Mouse (Mus musculus) stomach, embryonic 15.5 days (tissue): Measurements from ENCODE around the gene Olfr281. TPM values are rescaled to one million over a fixed set of nuclear protein-coding genes. Genes with fewer than 3 reads are reported as not detected.
A peak's percentile ranks its signal among the peaks of the same experiment; 100 is the strongest.

ENCODE experiments used
- ATAC-seq: fragments of 200-750 bp; cut with Nextera tagmentation; 2 replicates; pipeline ENCODE4 v1.8.0; 2017; ENCODE audit warnings: low read depth, moderate number of reproducible peaks, moderate TSS enrichment; ENCODE audit not compliant: insufficient read depth, low FRiP score
- H3K27ac ChIP-seq: fragments of 300-500 bp; sonication (generic); 2 replicates; pipeline ENCODE4 v1.5.1; 2015; ENCODE audit warnings: mild to moderate bottlenecking, inconsistent platforms
- H3K27me3 ChIP-seq: fragments of 300-500 bp; sonication (generic); replicated peaks from 2 replicates; pipeline ENCODE4 v1.6.1; 2015; ENCODE audit warnings: inconsistent platforms
- H3K36me3 ChIP-seq: fragments of 300-500 bp; sonication (generic); 2 replicates; pipeline ENCODE4 v1.6.1; 2015; ENCODE audit warnings: inconsistent platforms
- H3K4me1 ChIP-seq: fragments of 300-500 bp; sonication (generic); 2 replicates; pipeline ENCODE4 v1.6.1; 2015; ENCODE audit warnings: inconsistent platforms
- H3K4me2 ChIP-seq: fragments of 300-500 bp; sonication (generic); 2 replicates; pipeline ENCODE4 v1.6.1; 2015; ENCODE audit warnings: mild to moderate bottlenecking, inconsistent platforms
- H3K4me3 ChIP-seq: fragments of 300-500 bp; sonication (generic); replicated peaks from 2 replicates; pipeline ENCODE4 v1.5.1; 2015; ENCODE audit warnings: inconsistent platforms
- H3K9ac ChIP-seq: fragments of 300-500 bp; sonication (generic); 2 replicates; pipeline ENCODE4 v1.6.1; 2015; ENCODE audit warnings: inconsistent platforms
- H3K9me3 ChIP-seq: fragments of 300-500 bp; sonication (generic); 2 replicates; pipeline ENCODE4 v1.6.1; 2016; ENCODE audit warnings: inconsistent platforms
- WGBS: fragments of 180-500 bp; shearing (Covaris S2); methylation state at CpG from one replicate; pipeline ENCODE4 v1.1.7; 2015; 5-methylcytosine and 5-hydroxymethylcytosine counted together
- polyA plus RNA-seq: library from polyadenylated mRNA; unstranded; fragments of >200 nt; fragmentation: Nextera tagmentation; extraction: Ambion mirVana; gene quantifications from 2 replicates; pipeline ENCODE4 v1.2.1, GENCODE M21; 2015

The Olfr281 gene
- polyA plus RNA-seq, 1 experiment from 2014 or later, result 0.03 TPM

DNA sequence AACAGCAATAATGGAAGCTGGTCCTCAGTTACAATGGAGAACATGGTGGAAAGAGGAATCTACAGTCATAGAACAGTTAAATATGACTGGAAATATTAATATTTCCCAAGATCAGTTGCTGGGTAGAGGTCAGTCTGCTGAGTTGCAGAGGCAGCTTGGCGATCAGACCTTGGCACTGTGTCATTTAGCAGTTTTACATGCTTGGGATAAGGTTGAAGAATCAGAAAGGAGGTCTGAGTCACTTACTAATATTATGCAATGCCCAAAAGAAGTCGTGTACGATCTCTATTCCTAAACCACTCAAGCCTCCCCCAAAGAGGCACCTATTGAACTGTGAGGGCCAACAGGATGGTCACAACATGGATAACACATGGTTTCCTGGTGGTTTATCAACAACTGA, 7.8 kb upstream of the Olfr281 start:
- H3K4me2 ChIP-seq, result no peak overlapping the region
- no peak overlapping the region for H3K4me3 ChIP-seq
- no peaks in the 10 kb centered on the region for H3K36me3 ChIP-seq
- ATAC-seq, result no peak
- WGBS, result 74% methylated on average over 3 of the region's 3 CpGs
- no peaks in the 10 kb centered on the region for H3K27me3 ChIP-seq
- H3K9me3 ChIP-seq, result no peaks in the 10 kb centered on the region
- H3K27ac ChIP-seq, result no peak overlapping the region
- no peaks in the 10 kb centered on the region for H3K4me1 ChIP-seq
- no peak overlapping the region for H3K9ac ChIP-seq

- 50% methylated on average over 4 of the region's 4 CpGs for WGBS
- H3K27ac ChIP-seq, result no peak overlapping the region
- no peak for ATAC-seq
- H3K4me2 ChIP-seq, result no peak overlapping the region
- H3K36me3 ChIP-seq, result no peaks in the 10 kb centered on the region
- no peak overlapping the region for H3K4me3 ChIP-seq
- no peaks in the 10 kb centered on the region for H3K27me3 ChIP-seq
- no peaks in the 10 kb centered on the region for H3K9me3 ChIP-seq
- no peak overlapping the region for H3K9ac ChIP-seq
- no peaks in the 10 kb centered on the region for H3K4me1 ChIP-seq
These were observed 3.9 kb upstream of the Olfr281 start for GRCm38 (mm10) chr15:98448521-98448920.

GRCm38 (mm10) chr15:98469596-98469995, 17.2 kb downstream of the Olfr281 start, which contains the start of gene OR5BS1P:
OR5BS1P (plus strand) TSS chr15:98469896.
- Histone ChIP-seq H3K9ac (no peak within 1 kb of the TSS), H3K9me3 (no peaks in the 10 kb centered on the region), H3K27me3 (no peaks in the 10 kb centered on the region), H3K27ac (no peak within 1 kb of the TSS), H3K4me1 (no peaks in the 10 kb centered on the region), H3K4me3 (no peak within 1 kb of the TSS), H3K4me2 (no peak within 1 kb of the TSS), H3K36me3 (no peaks in the 10 kb centered on the region)
- WGBS, result 94% methylated on average over 4 of the region's 4 CpGs
- ATAC-seq, result no peak

GRCm38 (mm10) chr15:98471539-98471938, 19.2 kb downstream of the Olfr281 start:
- Histone ChIP-seq H3K4me2 (no peak overlapping the region), H3K4me3 (no peak overlapping the region), H3K9ac (no peak overlapping the region), H3K27me3 (no peaks in the 10 kb centered on the region), H3K4me1 (no peaks in the 10 kb centered on the region), H3K36me3 (no peaks in the 10 kb centered on the region), H3K9me3 (no peaks in the 10 kb centered on the region), H3K27ac (no peak overlapping the region)
- no peak for ATAC-seq
- 92% methylated on average over 13 of the region's 13 CpGs for WGBS

DNA sequence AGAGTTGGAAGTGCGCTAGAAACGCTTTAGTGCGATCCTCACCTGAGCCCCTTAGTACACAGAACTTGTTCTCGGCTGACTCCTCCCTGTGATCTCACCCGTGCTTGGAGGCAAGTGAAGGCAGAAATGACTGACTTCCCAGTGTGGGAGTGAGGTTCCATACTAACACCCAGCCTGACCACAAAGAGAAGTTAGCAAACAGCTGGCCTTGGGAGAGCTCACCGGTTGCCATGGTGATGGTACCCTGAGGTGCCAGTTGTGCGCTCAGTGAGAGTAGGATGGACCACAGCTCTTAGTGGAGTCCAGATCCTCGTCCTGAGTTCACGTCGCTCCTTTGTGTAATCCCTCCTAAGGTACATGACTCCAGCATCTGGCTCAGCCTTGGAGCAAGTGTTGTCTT, 22.6 kb downstream of the Olfr281 start:
- 75% methylated on average over 10 of the region's 10 CpGs for WGBS
- no peak for ATAC-seq
- H3K4me1 ChIP-seq, result no peaks in the 10 kb centered on the region
- H3K27me3 ChIP-seq, result no peaks in the 10 kb centered on the region
- H3K27ac ChIP-seq, result no peak overlapping the region
- no peak overlapping the region for H3K9ac ChIP-seq
- H3K9me3 ChIP-seq, result no peaks in the 10 kb centered on the region
- no peak overlapping the region for H3K4me2 ChIP-seq
- H3K4me3 ChIP-seq, result no peak overlapping the region
- no peaks in the 10 kb centered on the region for H3K36me3 ChIP-seq

DNA sequence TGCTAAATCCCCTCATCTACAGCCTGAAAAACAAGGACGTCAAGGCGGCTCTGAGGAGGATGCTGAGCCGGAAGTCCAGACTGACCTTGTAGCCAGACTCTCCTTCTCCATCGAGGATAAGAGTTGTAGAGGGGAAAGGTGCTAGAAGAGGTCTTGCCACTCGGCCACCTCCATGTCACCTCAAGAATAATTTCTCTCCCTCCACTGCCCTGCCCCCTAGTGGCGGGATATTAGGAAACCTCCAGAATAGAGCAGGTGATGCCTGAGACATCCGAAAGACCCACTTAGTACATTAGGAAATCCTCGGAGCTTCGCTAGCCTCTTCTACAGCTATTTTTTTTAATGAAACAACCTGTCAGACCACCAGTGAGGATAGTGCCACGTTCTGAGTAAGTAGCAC, 23.0 kb downstream of the Olfr281 start:
- WGBS, result 46% methylated on average over 10 of the region's 10 CpGs
- no peak overlapping the region for H3K4me3 ChIP-seq

DNA sequence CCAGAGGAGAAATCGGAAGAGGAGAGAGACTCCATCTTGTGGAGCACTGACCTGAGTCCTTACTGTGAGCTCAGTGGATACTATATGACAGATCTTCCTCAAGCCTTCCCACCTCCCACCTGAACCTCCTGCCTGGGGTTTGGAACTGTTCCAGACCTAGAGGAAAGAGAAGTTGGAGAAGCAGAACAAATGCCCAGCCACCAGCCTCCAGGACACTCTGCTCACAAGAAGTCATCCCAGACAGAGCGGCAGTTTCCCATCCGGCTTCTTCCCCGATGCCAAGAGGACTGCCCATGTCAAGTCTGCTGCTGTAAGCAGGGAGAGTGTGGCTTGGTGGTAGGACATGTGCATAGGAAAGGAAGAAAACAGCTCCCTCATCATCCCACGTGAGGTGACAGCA, 23.9 kb downstream of the Olfr281 start:
- no peak overlapping the region for H3K27ac ChIP-seq
- no peaks in the 10 kb centered on the region for H3K27me3 ChIP-seq
- H3K4me2 ChIP-seq, result no peak overlapping the region
- no peaks in the 10 kb centered on the region for H3K9me3 ChIP-seq
- 80% methylated on average over 5 of the region's 5 CpGs for WGBS
- H3K9ac ChIP-seq, result no peak overlapping the region
- H3K36me3 ChIP-seq, result no peaks in the 10 kb centered on the region
- no peaks in the 10 kb centered on the region for H3K4me1 ChIP-seq
- ATAC-seq, result no peak
- H3K4me3 ChIP-seq, result no peak overlapping the region

More for the DNA sequence above, 23.0 kb downstream of the Olfr281 start:
- ATAC-seq, result no peak
- Histone ChIP-seq H3K9ac (no peak overlapping the region), H3K4me1 (no peaks in the 10 kb centered on the region), H3K36me3 (no peaks in the 10 kb centered on the region), H3K4me2 (no peak overlapping the region), H3K9me3 (no peaks in the 10 kb centered on the region), H3K27me3 (no peaks in the 10 kb centered on the region), H3K27ac (no peak overlapping the region)

- Histone ChIP-seq H3K27ac (no peak overlapping the region), H3K36me3 (no peaks in the 10 kb centered on the region), H3K4me3 (no peak overlapping the region), H3K4me1 (no peaks in the 10 kb centered on the region), H3K9ac (no peak overlapping the region), H3K9me3 (no peaks in the 10 kb centered on the region), H3K27me3 (no peaks in the 10 kb centered on the region), H3K4me2 (no peak overlapping the region)
- ATAC-seq, result no peak
- WGBS, result 68% methylated on average over 7 of the region's 7 CpGs
These were observed 27.2 kb downstream of the Olfr281 start for GRCm38 (mm10) chr15:98479568-98480102.

DNA sequence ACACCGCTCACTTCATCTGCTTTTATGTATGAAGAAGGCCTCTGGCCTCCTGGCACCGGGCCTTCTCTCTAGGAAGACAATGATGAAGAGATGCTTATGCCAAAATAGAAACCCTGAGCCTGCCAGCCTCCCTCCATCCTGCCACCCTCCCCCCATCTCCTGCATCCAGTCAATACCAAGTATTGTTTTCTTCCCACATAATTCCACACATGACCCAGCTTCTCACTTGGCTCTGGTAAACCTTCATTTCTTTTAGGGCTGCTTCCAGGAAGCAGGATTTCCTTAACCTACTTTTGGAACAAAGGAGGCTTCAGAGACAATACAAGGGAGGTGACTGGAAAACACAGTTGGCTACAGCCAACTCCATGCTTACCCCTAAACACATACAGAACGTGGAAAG, 30.3 kb downstream of the Olfr281 start, which contains the start of gene Lalba:
Lalba (minus strand) TSS at position 21 of the 400 bp plus-strand sequence.
- no peak for ATAC-seq
- Histone ChIP-seq H3K4me2 (no peak within 1 kb of the TSS), H3K9ac (no peak within 1 kb of the TSS), H3K27ac (no peak within 1 kb of the TSS), H3K9me3 (no peaks in the 10 kb centered on the region), H3K36me3 (no peaks in the 10 kb centered on the region), H3K27me3 (no peaks in the 10 kb centered on the region), H3K4me3 (no peak within 1 kb of the TSS), H3K4me1 (no peaks in the 10 kb centered on the region)
- 49% methylated on average over 3 of the region's 3 CpGs for WGBS

DNA sequence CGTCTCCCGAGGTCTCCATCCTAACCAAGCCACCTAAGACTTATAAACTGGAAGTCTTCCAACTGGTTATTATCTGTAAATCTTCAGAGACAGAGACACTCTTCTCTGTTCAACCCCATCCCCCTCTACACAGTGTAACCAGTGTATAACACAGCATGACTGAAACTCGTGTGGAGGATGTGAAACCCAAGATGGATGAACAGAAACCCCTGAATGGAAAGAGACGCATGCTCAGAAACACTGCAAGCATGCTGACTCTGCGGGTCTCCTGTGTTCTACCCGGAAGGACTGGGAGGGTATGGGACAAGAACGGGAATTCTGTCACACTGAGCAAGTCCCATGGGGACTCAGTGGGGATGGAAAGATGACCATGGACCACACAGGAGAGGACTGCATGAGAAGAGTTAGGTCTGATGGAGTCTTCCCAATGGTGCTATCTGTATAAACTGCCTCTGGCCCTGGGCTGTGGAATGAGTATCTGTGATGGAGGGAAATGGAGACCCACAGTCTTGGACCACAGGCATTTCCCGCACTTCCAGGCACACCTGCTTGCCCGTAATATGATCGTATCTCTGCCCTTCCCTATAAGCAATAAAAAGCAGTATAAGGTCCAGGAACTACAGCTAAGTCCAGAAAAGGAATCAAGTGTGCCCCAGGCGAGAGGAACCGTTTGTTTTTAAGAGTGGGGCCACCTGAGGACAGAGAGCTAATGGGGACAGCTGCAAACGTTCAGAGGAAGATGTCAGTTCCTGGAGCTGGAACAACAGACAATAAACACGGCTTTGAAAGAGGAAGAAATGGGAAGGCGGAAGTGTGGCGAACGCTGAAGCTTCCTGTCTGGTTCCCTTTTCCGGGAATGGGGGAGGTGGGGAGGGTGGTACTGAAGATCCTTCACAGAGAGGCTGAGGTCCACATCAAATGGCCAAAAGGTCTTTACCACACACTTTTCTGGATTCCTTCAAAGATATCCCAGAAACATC, 31.8 kb downstream of the Olfr281 start:
- H3K4me1 ChIP-seq, result no peaks in the 10 kb centered on the region
- no peaks in the 10 kb centered on the region for H3K9me3 ChIP-seq
- ATAC-seq, result no peak
- no peaks in the 10 kb centered on the region for H3K27me3 ChIP-seq
- no peak overlapping the region for H3K4me2 ChIP-seq
- H3K4me3 ChIP-seq, result no peak overlapping the region
- H3K9ac ChIP-seq, result no peak overlapping the region
- H3K27ac ChIP-seq, result peak overlapping the region; percentile 21; the same call in 1 of the 2 replicates
- WGBS, result 57% methylated on average over 18 of the region's 18 CpGs
- H3K36me3 ChIP-seq, result no peaks in the 10 kb centered on the region

DNA sequence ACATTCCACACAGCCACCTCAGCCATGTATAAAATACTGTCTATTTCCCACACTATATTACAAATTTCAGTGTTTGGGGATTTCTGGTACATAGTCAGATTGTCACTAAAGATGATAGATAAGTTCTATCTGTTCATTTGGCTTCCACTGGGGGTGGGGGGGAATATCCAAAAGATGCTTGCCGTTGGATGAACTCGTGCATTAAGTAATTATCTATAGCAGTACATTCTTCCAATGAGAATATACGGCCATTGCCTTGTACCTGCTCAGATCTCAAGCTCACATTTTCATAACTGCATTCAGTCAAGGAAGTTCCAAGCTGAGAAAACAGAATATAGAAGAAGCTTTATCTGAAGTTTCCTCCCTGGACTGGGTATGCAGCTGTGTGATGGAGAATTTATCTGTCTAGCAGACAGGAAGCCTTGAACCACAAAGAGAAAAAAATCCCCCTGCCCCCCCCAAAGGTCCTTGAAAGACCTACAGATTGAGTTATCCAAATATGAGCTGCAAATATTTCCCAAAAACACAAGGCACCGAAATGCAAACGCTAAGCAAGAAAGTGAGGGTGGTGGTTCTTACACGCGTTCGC, 34.1 kb downstream of the Olfr281 start:
- 90% methylated on average over 8 of the region's 8 CpGs for WGBS
- no peak for ATAC-seq

GRCm38 (mm10) chr15:98491332-98491731, 38.9 kb downstream of the Olfr281 start:
- Histone ChIP-seq H3K4me1 (no peaks in the 10 kb centered on the region), H3K9ac (no peak overlapping the region), H3K4me3 (no peak overlapping the region), H3K36me3 (no peaks in the 10 kb centered on the region), H3K27ac (no peak overlapping the region), H3K4me2 (no peak overlapping the region), H3K9me3 (no peaks in the 10 kb centered on the region), H3K27me3 (no peaks in the 10 kb centered on the region)
- 53% methylated on average over 2 of the region's 2 CpGs for WGBS
- ATAC-seq, result no peak

More for the DNA sequence above, 34.1 kb downstream of the Olfr281 start:
- Histone ChIP-seq H3K9ac (no peak overlapping the region), H3K36me3 (no peaks in the 10 kb centered on the region), H3K4me2 (no peak overlapping the region), H3K9me3 (no peaks in the 10 kb centered on the region), H3K4me1 (no peaks in the 10 kb centered on the region), H3K27ac (no peak overlapping the region), H3K4me3 (no peak overlapping the region), H3K27me3 (no peaks in the 10 kb centered on the region)
